Mouse (Mus musculus) CH12.LX (cell line): ENCODE measurements around the gene Vsig2. TPM values are rescaled to one million over a fixed set of nuclear protein-coding genes. Genes with fewer than 3 reads are reported as not detected.

Experiments used
- DNase-seq: peaks from one replicate; pipeline ENCODE4 v3.0.0-alpha.2; 2013; ENCODE audit errors: extremely low read depth
- H3K27ac ChIP-seq: 2 replicates; pipeline ENCODE4 v1.5.1; 2012; ENCODE audit warnings: low read depth, mild to moderate bottlenecking, control low read depth, moderate library complexity; ENCODE audit not compliant: insufficient read depth
- H3K27me3 ChIP-seq: replicated peaks from 2 replicates; pipeline ENCODE3; 2012; ENCODE audit warnings: inconsistent platforms
- H3K36me3 ChIP-seq, 2 experiments: replicated peaks in 1 of 2; 2 replicates each; pipeline versions ENCODE3 to v1.6.1; 2012; ENCODE audit warnings: inconsistent platforms in 1 of 2, low read length in 1 of 2, mild to moderate bottlenecking in 1 of 2, mixed read lengths in 1 of 2, moderate library complexity in 1 of 2; ENCODE audit not compliant: control insufficient read depth in 1 of 2, insufficient read depth in 1 of 2
- H3K4me1 ChIP-seq, 2 experiments: 2 replicates each; pipeline ENCODE4 v1.6.1; 2012; ENCODE audit warnings: inconsistent platforms in 1 of 2, moderate library complexity in 1 of 2; ENCODE audit not compliant: insufficient read depth in 2 of 2, control insufficient read depth in 1 of 2
- H3K4me2 ChIP-seq: 2 replicates; pipeline ENCODE4 v1.6.1; 2012; ENCODE audit warnings: low read depth, mild to moderate bottlenecking, control low read depth; ENCODE audit not compliant: poor library complexity, insufficient read depth, severe bottlenecking
- H3K4me3 ChIP-seq, 3 experiments: fragments of 150-350 bp in 1 of 3; sonication (generic) in 1 of 3; replicated peaks in 1 of 3; 2 replicates each; pipeline versions ENCODE3 to v1.5.1; 2011 to 2012; ENCODE audit warnings: low read depth in 2 of 3, low read length in 2 of 3, mild to moderate bottlenecking in 2 of 3, moderate library complexity in 2 of 3, control low read depth in 1 of 3, improper control_type of control experiment in 1 of 3, inconsistent platforms in 1 of 3, mixed read lengths in 1 of 3; ENCODE audit not compliant: poor library complexity in 1 of 3
- H3K79me2 ChIP-seq: replicated peaks from 2 replicates; pipeline ENCODE4 v1.6.1; 2012; ENCODE audit warnings: mild to moderate bottlenecking, moderate library complexity; ENCODE audit not compliant: control insufficient read depth, poor library complexity, insufficient read depth, severe bottlenecking; ENCODE audit errors: extremely low read depth
- H3K9ac ChIP-seq: 2 replicates; pipeline ENCODE4 v1.6.1; 2012; ENCODE audit warnings: low read depth, mild to moderate bottlenecking, control low read depth, moderate library complexity; ENCODE audit not compliant: insufficient read depth
- H3K9me3 ChIP-seq: replicated peaks from 2 replicates; pipeline ENCODE3; 2012; ENCODE audit warnings: low read length, inconsistent platforms, mixed read lengths
- BHLHE40 ChIP-seq: IDR thresholded peaks from 2 replicates; pipeline ENCODE4 v1.6.1; 2011; ENCODE audit warnings: mild to moderate bottlenecking, low read depth, low read length, improper control_type of control experiment
- CHD2 ChIP-seq: IDR thresholded peaks from 2 replicates; pipeline ENCODE4 v1.6.1; 2011; ENCODE audit warnings: low read length, improper control_type of control experiment
- CTCF ChIP-seq, 2 experiments: IDR thresholded peaks in 1 of 2; conservative IDR thresholded peaks in 1 of 2; 2 replicates each; pipeline ENCODE4 v1.5.1; 2011 to 2012; ENCODE audit warnings: low read depth in 2 of 2, low read length in 2 of 2, improper control_type of control experiment in 1 of 2, inconsistent platforms in 1 of 2, mild to moderate bottlenecking in 1 of 2, moderate library complexity in 1 of 2
- ETS1 ChIP-seq: conservative IDR thresholded peaks from 2 replicates; pipeline ENCODE4 v1.6.1; 2012; ENCODE audit warnings: low read depth, mild to moderate bottlenecking, inconsistent platforms, low read length, improper control_type of control experiment, moderate library complexity
- JUN ChIP-seq: IDR thresholded peaks from 2 replicates; pipeline ENCODE4 v1.6.1; 2011; ENCODE audit warnings: low read depth, mild to moderate bottlenecking, low read length, improper control_type of control experiment, moderate library complexity; ENCODE audit not compliant: insufficient read depth
- KAT2A ChIP-seq: IDR thresholded peaks from 2 replicates; pipeline ENCODE4 v1.6.1; 2012; ENCODE audit warnings: low read length, improper control_type of control experiment, inconsistent platforms; ENCODE audit not compliant: insufficient replicate concordance
- MEF2A ChIP-seq: IDR thresholded peaks from 2 replicates; pipeline ENCODE4 v1.6.1; 2014; ENCODE audit warnings: low read depth, mild to moderate bottlenecking, inconsistent platforms, low read length, improper control_type of control experiment, borderline replicate concordance
- MYC ChIP-seq: IDR thresholded peaks from 2 replicates; pipeline ENCODE4 v1.6.1; 2011; ENCODE audit warnings: low read depth, mild to moderate bottlenecking, improper control_type of control experiment, low read length
- PAX5 ChIP-seq: IDR thresholded peaks from 2 replicates; pipeline ENCODE4 v1.6.1; 2012; ENCODE audit warnings: low read length, inconsistent platforms, mixed read lengths
- RAD21 ChIP-seq: IDR thresholded peaks from 2 replicates; pipeline ENCODE4 v1.6.1; 2011; ENCODE audit warnings: low read depth, mild to moderate bottlenecking, low read length, improper control_type of control experiment, moderate library complexity
- SMC3 ChIP-seq: IDR thresholded peaks from 2 replicates; pipeline ENCODE4 v1.6.1; 2011; ENCODE audit warnings: low read depth, low read length, improper control_type of control experiment
- UBTF ChIP-seq: IDR thresholded peaks from 2 replicates; pipeline ENCODE4 v1.6.1; 2012; ENCODE audit warnings: low read depth, mild to moderate bottlenecking, inconsistent platforms, low read length, improper control_type of control experiment, moderate library complexity
- USF2 ChIP-seq: conservative IDR thresholded peaks from 2 replicates; pipeline ENCODE4 v1.6.1; 2011; ENCODE audit warnings: low read depth, low read length, improper control_type of control experiment
- dilution Hi-C: fragments of 300-500 bp; cut with MboI; formaldehyde crosslinking; loops from 2 replicates; pipeline ENCODE4 v1.14.3; 2020; ENCODE audit warnings: low sequenced_read_pairs; ENCODE audit not compliant: extremely low pct_unique_long_range_greater_than_20kb, extremely low pct_ligation_motif_present
- in situ Hi-C: fragments of 300-500 bp; cut with MboI; formaldehyde crosslinking; loops from 3 replicates; pipeline ENCODE4 v1.14.3; 2019; ENCODE audit warnings: low sequenced_read_pairs, low pct_ligation_motif_present, low pct_unique_long_range_greater_than_20kb, mixed read lengths
- polyA plus RNA-seq: library from polyadenylated mRNA; unstranded; fragments of >175 nt; gene quantifications from 2 replicates; pipeline ENCODE4 v1.2.1, GENCODE M21; 2012; ENCODE audit warnings: low read depth; ENCODE audit not compliant: insufficient read length
- total RNA-seq, 2 experiments: library from RNA; depleted of rRNA; stranded (reverse); fragments of 300-350 nt in 1 of 2; fragments of >200 nt in 1 of 2; gene quantifications; 2 replicates each; pipeline ENCODE4 v1.2.3; 2012 to 2014

Gene Vsig2
- total and polyA plus RNA-seq, 3 experiments = not detected

GRCm38 (mm10) chr9:37545847-37546452, 6.9 kb downstream of the Vsig2 start:
- Histone ChIP-seq H3K4me1 (peaks cover 5 to 16% of the 10 kb centered on the region in 2 experiments), H3K9ac (no peak overlapping the region), H3K4me2 (no peak overlapping the region), H3K9me3 (no peaks in the 10 kb centered on the region), H3K27ac (no peak overlapping the region), H3K36me3 (no peaks in the 10 kb centered on the region), H3K79me2 (no peaks in the 10 kb centered on the region), H3K4me3 (no peak overlapping the region), H3K27me3 (peaks cover 10% of the 10 kb centered on the region)
- no peak for DNase-seq
- in situ Hi-C loops (loop anchor here (10.0 kb wide), 2 partner anchors 79 to 121 kb away; no protein-coding TSS in a partner anchor), dilution Hi-C loops (no loop called here)
- no peak for TF ChIP-seq USF2
- no peak for TF ChIP-seq CHD2
- no peak for TF ChIP-seq SMC3
- no peak for TF ChIP-seq MEF2A
- TF ChIP-seq KAT2A = no peak
- TF ChIP-seq BHLHE40 = no peak

GRCm38 (mm10) chr9:37546889-37547288, 7.8 kb downstream of the Vsig2 start:
- in situ Hi-C loops (loop anchor here (10.0 kb wide), 2 partner anchors 78 to 122 kb away; no protein-coding TSS in a partner anchor), dilution Hi-C loops (no loop called here)
- H3K4me2 ChIP-seq = no peak overlapping the region
- TF ChIP-seq MYC (0 out of 2 replicates have a peak, but pooled peaks have one; percentile 37), USF2 (no peak), SMC3 (peak; percentile 41; the same call in 1 of the 2 replicates), CTCF (conservative IDR thresholded peaks at IDR 0.05 in 1 of 2, IDR thresholded peaks at IDR 0.05 in 1 of 2; ENCODE audit: low read depth in 2 of 2, low read length in 2 of 2) (peak in 1 of 2 experiments; percentile 56; a peak in 2 of 4 replicates), RAD21 (peak; percentile 17), PAX5 (no peak), JUN (no peak), UBTF (no peak), ETS1 (no peak)
- H3K79me2 ChIP-seq = no peaks in the 10 kb centered on the region
- H3K27me3 ChIP-seq = peaks cover 16% of the 10 kb centered on the region
- H3K36me3 ChIP-seq = no peaks in the 10 kb centered on the region
- no peak overlapping the region for H3K4me3 ChIP-seq
- no peak overlapping the region for H3K27ac ChIP-seq
- H3K9me3 ChIP-seq = no peaks in the 10 kb centered on the region
- DNase-seq = no peak
- peaks cover 5 to 18% of the 10 kb centered on the region in 2 experiments for H3K4me1 ChIP-seq
- H3K9ac ChIP-seq = no peak overlapping the region
